Mouse (Mus musculus) limb, embryonic 14.5 days (tissue): ENCODE measurements around the gene Tet3. TPM values are rescaled to one million over a fixed set of nuclear protein-coding genes. Genes with fewer than 3 reads are reported as not detected.
A peak's percentile ranks its signal among the peaks of the same experiment; 100 is the strongest.

ENCODE experiments used
- ATAC-seq: fragments of 200-750 bp; cut with Nextera tagmentation; 2 replicates; pipeline ENCODE4 v1.8.0; 2017; ENCODE audit warnings: low read depth, moderate number of reproducible peaks, moderate TSS enrichment; ENCODE audit not compliant: low FRiP score
- DNase-seq: peaks from one replicate; pipeline ENCODE4 v3.0.0-alpha.2; 2015; ENCODE audit warnings: low spot score
- H3K27ac ChIP-seq: fragments of 300-500 bp; sonication (generic); replicated peaks from 2 replicates; pipeline ENCODE4 v1.5.1; 2014; ENCODE audit warnings: low read depth, mild to moderate bottlenecking, low read length, moderate library complexity, mixed read lengths
- H3K27me3 ChIP-seq: fragments of 300-500 bp; sonication (generic); 2 replicates; pipeline ENCODE4 v1.6.1; 2014; ENCODE audit warnings: low read length, mixed read lengths; ENCODE audit not compliant: control insufficient read depth, insufficient read depth
- H3K36me3 ChIP-seq: fragments of 300-500 bp; sonication (generic); 2 replicates; pipeline ENCODE4 v1.6.1; 2014; ENCODE audit warnings: mild to moderate bottlenecking, low read length, moderate library complexity, mixed read lengths; ENCODE audit not compliant: control insufficient read depth, insufficient read depth
- H3K4me1 ChIP-seq: fragments of 300-500 bp; sonication (generic); 2 replicates; pipeline ENCODE4 v1.6.1; 2014; ENCODE audit warnings: antibody characterized with exemption, low read length, mixed read lengths; ENCODE audit not compliant: control insufficient read depth, insufficient read depth
- H3K4me2 ChIP-seq: fragments of 300-500 bp; sonication (generic); replicated peaks from 2 replicates; pipeline ENCODE4 v1.6.1; 2014; ENCODE audit warnings: low read depth, mild to moderate bottlenecking, low read length, moderate library complexity; ENCODE audit not compliant: severe bottlenecking
- H3K4me3 ChIP-seq: fragments of 300-500 bp; sonication (generic); replicated peaks from 2 replicates; pipeline ENCODE4 v1.5.1; 2014; ENCODE audit warnings: low read length
- H3K9ac ChIP-seq: fragments of 300-500 bp; sonication (generic); 2 replicates; pipeline ENCODE4 v1.6.1; 2014; ENCODE audit warnings: mild to moderate bottlenecking, low read depth, low read length, moderate library complexity; ENCODE audit not compliant: severe bottlenecking
- H3K9me3 ChIP-seq: fragments of 300-500 bp; sonication (generic); 2 replicates; pipeline ENCODE4 v1.6.1; 2016; ENCODE audit warnings: low read length; ENCODE audit not compliant: control insufficient read depth
- POLR2A ChIP-seq: fragments of 200-500 bp; IDR thresholded peaks from 2 replicates; pipeline ENCODE4 v1.8.0; 2012; ENCODE audit warnings: inconsistent platforms, mild to moderate bottlenecking, moderate library complexity, borderline replicate concordance; ENCODE audit not compliant: insufficient read depth, insufficient read length; ENCODE audit errors: extremely low read depth
- WGBS: fragments of 180-500 bp; shearing (Covaris S2); extraction: QIAGEN DNeasy Blood & Tissue Kit; methylation state at CpG from one replicate; pipeline ENCODE4 v1.1.7; 2014; 5-methylcytosine and 5-hydroxymethylcytosine counted together
- polyA plus RNA-seq, 2 experiments: library from polyadenylated mRNA; depleted of rRNA in 1 of 2; stranded (reverse) in 1 of 2; unstranded in 1 of 2; fragments of >200 nt; fragmentation: Nextera tagmentation in 1 of 2; extraction: Ambion mirVana in 1 of 2; gene quantifications; 2 replicates each; pipeline versions ENCODE4 v1.2.1 to v1.2.3; 2012 to 2014

Gene Tet3
- polyA plus RNA-seq, 2 experiments = 21.1 to 44.3 TPM

DNA sequence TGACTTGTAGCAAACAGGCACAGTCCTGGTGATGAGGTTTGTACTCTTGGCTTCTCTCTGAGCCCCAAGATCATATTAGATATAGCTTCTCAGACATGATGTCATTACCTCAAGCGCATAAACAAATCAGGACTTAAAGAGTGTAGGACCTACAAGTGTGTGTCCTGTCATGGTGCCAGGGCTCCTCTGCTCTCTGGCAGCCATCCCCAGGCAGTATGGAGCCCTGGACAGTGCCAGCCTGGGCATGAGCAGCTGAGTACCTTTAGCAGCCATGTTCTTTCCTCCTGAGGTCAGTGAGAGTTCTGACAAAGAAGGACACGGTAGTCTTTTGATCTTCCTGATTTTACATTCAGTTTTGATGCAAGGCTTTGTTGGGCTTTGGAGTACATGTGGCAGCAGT is 115.9 kb downstream of the Tet3 start:
- no peak overlapping the region for H3K27ac ChIP-seq
- H3K4me1 ChIP-seq = no peaks in the 10 kb centered on the region
- DNase-seq = no peak
- 89% methylated on average over 2 of the region's 2 CpGs for WGBS
- no peaks in the 10 kb centered on the region for H3K9me3 ChIP-seq
- peaks cover 45% of the 10 kb centered on the region for H3K36me3 ChIP-seq
- no peak for ATAC-seq
- TF ChIP-seq POLR2A = no peak
- no peak overlapping the region for H3K9ac ChIP-seq
- no peak overlapping the region for H3K4me2 ChIP-seq
- H3K4me3 ChIP-seq = no peak overlapping the region
- no peaks in the 10 kb centered on the region for H3K27me3 ChIP-seq

DNA sequence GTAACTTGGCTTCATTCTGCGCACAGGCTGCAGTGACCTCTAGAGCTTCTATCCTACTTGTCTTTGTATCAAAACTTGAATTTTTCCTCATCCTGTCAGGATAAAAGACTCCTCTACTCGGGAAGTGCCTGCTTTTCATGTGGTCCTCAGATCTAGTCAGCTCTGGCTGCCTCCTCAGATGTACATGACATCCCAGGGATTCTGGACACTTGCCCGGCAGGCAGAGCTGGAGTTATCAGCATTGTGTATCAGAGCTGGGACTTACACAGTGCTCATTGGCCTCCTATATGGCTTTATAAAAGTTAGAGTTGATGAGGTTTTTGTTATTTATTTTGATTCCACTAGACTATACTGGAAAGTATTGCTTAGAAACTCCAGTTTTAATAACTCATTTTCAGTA is 117.5 kb downstream of the Tet3 start:
- no peak for ATAC-seq
- 83% methylated on average over 3 of the region's 3 CpGs for WGBS

DNA sequence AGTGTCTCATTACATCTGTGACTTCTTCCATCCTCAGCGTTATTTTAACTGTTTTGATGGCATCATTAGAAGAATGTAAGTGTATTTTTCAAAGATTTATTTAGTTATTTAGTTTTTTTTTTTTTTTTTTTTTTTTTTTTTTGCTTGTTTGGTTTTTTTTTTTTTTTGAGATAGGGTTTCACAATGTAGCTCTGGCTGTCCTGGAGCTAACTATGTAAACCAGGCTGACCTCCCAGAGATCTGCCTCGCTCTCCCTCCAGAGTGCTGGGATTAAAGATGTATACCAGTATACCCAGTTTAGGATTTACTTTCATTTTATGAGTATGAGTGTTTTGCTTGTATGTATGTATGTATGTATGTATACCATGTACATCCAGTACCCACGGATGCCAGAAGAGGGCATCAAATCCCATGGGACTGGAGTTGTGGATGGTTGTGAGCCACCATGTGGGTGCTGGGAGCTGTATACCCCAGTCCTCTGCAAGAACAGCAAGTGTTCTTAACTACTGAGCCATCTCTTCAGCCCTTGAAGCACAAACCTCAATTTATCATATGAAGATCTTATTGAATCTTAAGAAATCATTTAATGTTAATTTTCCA is 131.2 kb downstream of the Tet3 start:
- WGBS = 92% methylated on average over 3 of the region's 3 CpGs
- Histone ChIP-seq H3K4me1 (peaks cover 12% of the 10 kb centered on the region), H3K9me3 (no peaks in the 10 kb centered on the region), H3K4me2 (no peak overlapping the region), H3K36me3 (peaks cover 38% of the 10 kb centered on the region), H3K27me3 (no peaks in the 10 kb centered on the region), H3K9ac (no peak overlapping the region), H3K4me3 (no peak overlapping the region), H3K27ac (no peak overlapping the region)
- DNase-seq = no peak
- no peak for ATAC-seq
- no peak for TF ChIP-seq POLR2A

More for the DNA sequence above, 117.5 kb downstream of the Tet3 start:
- Histone ChIP-seq H3K36me3 (peaks cover 45% of the 10 kb centered on the region), H3K4me1 (no peaks in the 10 kb centered on the region), H3K4me2 (no peak overlapping the region), H3K9ac (no peak overlapping the region), H3K4me3 (no peak overlapping the region), H3K27ac (no peak overlapping the region), H3K9me3 (no peaks in the 10 kb centered on the region), H3K27me3 (no peaks in the 10 kb centered on the region)
- no peak for DNase-seq
- TF ChIP-seq POLR2A = no peak

DNA sequence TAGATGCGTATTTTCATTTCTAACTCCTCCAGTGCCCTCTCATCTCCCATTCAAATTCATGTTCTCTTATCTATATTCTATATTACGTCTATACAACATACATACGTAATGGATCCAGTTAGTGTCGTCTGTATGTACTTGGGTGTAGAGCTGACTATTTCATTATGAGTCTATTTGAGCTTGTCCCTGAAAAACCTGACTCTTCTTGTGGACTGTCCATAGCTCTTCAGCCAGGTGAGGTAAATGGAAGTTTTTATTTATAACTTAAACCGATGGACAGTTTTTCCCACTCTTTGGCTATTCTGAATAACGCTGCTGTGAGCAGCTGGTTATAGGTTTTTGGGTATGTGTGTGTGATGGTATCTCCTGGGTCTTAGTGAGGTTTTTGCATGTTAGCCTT is 132.1 kb downstream of the Tet3 start:
- H3K27ac ChIP-seq = no peak overlapping the region
- H3K4me1 ChIP-seq = peaks cover 12% of the 10 kb centered on the region
- no peak for TF ChIP-seq POLR2A
- DNase-seq (no peak), ATAC-seq (no peak)
- H3K9ac ChIP-seq = peak overlapping the region; percentile 93
- peak overlapping the region; percentile 78 for H3K4me2 ChIP-seq
- H3K27me3 ChIP-seq = no peaks in the 10 kb centered on the region
- peak overlapping the region; percentile 86 for H3K4me3 ChIP-seq
- H3K9me3 ChIP-seq = no peaks in the 10 kb centered on the region
- peaks cover 30% of the 10 kb centered on the region for H3K36me3 ChIP-seq
- WGBS = 65% methylated on average over 6 of the region's 6 CpGs

DNA sequence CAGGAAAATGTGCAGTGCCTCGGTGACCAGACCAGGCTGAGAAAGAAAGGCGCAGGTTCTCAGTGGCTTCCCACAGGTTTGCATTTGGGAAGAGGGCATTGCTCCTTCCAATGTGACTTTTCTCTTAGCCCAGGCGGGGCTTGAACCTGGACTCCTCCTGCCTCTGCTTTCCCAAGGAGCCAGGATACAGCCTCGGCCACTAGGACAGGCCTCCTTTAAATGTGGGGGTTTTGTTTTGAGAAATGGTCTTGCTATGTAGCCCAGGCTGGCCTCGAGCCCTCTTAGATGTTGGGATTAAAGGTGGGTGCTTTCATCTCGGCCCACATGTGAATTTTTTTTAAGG is 132.5 kb downstream of the Tet3 start:
- Histone ChIP-seq H3K4me3 (peak overlapping the region; percentile 86), H3K36me3 (peaks cover 26% of the 10 kb centered on the region), H3K9ac (peak overlapping the region; percentile 93), H3K27ac (peak overlapping the region; percentile 90), H3K4me2 (peak overlapping the region; percentile 78), H3K4me1 (peaks cover 12% of the 10 kb centered on the region), H3K9me3 (no peaks in the 10 kb centered on the region), H3K27me3 (no peaks in the 10 kb centered on the region)
- 5% methylated on average over 6 of the region's 6 CpGs for WGBS
- no peak for ATAC-seq
- TF ChIP-seq POLR2A = no peak
- DNase-seq = peak; percentile 43
